Mouse (Mus musculus) kidney, postnatal 0 days (tissue): ENCODE data around the gene Hopx. TPM values are rescaled to one million over a fixed set of nuclear protein-coding genes. Genes with fewer than 3 reads are reported as not detected.

Source experiments
- ATAC-seq: fragments of 200-750 bp; cut with Nextera tagmentation; replicated peaks from 2 replicates; pipeline ENCODE4 v1.8.0; 2017; ENCODE audit warnings: low read depth, moderate number of reproducible peaks, moderate TSS enrichment, moderate library complexity; ENCODE audit not compliant: low FRiP score
- DNase-seq: peaks from one replicate; pipeline ENCODE4 v3.0.0-alpha.2; 2016; ENCODE audit warnings: low spot score
- H3K27ac ChIP-seq: fragments of 300-500 bp; sonication (generic); 2 replicates; pipeline ENCODE4 v1.5.1; 2014; ENCODE audit warnings: mild to moderate bottlenecking
- H3K27me3 ChIP-seq: fragments of 300-500 bp; sonication (generic); 2 replicates; pipeline ENCODE4 v1.6.1; 2014; ENCODE audit warnings: low read length, mixed read lengths; ENCODE audit not compliant: insufficient read depth
- H3K36me3 ChIP-seq: fragments of 300-500 bp; sonication (generic); 2 replicates; pipeline ENCODE4 v1.6.1; 2014; ENCODE audit warnings: low read length, mixed read lengths; ENCODE audit not compliant: insufficient read depth
- H3K4me1 ChIP-seq: fragments of 300-500 bp; sonication (generic); replicated peaks from 2 replicates; pipeline ENCODE4 v1.6.1; 2014; ENCODE audit warnings: antibody characterized with exemption, low read length, mixed read lengths; ENCODE audit not compliant: insufficient read depth
- H3K4me2 ChIP-seq: fragments of 300-500 bp; sonication (generic); 2 replicates; pipeline ENCODE4 v1.6.1; 2014; ENCODE audit warnings: mild to moderate bottlenecking, low read length, moderate library complexity, mixed read lengths
- H3K4me3 ChIP-seq: fragments of 300-500 bp; sonication (generic); replicated peaks from 2 replicates; pipeline ENCODE4 v1.5.1; 2014; ENCODE audit warnings: low read depth, low read length
- H3K9ac ChIP-seq: fragments of 300-500 bp; sonication (generic); 2 replicates; pipeline ENCODE4 v1.6.1; 2014; ENCODE audit warnings: low read depth, low read length
- H3K9me3 ChIP-seq: fragments of 300-500 bp; sonication (generic); replicated peaks from 2 replicates; pipeline ENCODE4 v1.6.1; 2016; ENCODE audit warnings: low read length, inconsistent platforms, mixed read lengths
- CTCF ChIP-seq: IDR thresholded peaks from 2 replicates; pipeline ENCODE4 v1.5.1; 2016; ENCODE audit warnings: antibody characterized with exemption, low read depth, mild to moderate bottlenecking, moderate library complexity
- WGBS: fragments of 180-500 bp; shearing (Covaris S2); extraction: QIAGEN DNeasy Blood & Tissue Kit; methylation state at CpG from one replicate; pipeline ENCODE4 v1.1.7; 2014; 5-methylcytosine and 5-hydroxymethylcytosine counted together
- polyA plus RNA-seq: library from polyadenylated mRNA; unstranded; fragments of >200 nt; fragmentation: Nextera tagmentation; extraction: Ambion mirVana; gene quantifications from 2 replicates; pipeline ENCODE4 v1.2.1, GENCODE M21; 2015

Hopx gene
- polyA plus RNA-seq, 1 experiment from 2014 or later = 3.9 TPM

- peak; percentile 71 for DNase-seq
- Histone ChIP-seq H3K9ac (no peak overlapping the region), H3K4me3 (no peak overlapping the region), H3K36me3 (no peaks in the 10 kb centered on the region), H3K27ac (peak overlapping the region; percentile 19), H3K4me1 (0 out of 2 replicates have a peak, but pooled peaks cover 16% of the 10 kb centered on the region), H3K4me2 (no peak overlapping the region), H3K9me3 (no peaks in the 10 kb centered on the region), H3K27me3 (no peaks in the 10 kb centered on the region)
- 14% methylated on average over 20 of the region's 20 CpGs for WGBS
- TF ChIP-seq CTCF = no peak
- peak; percentile 44; the same call in 1 of the 2 replicates for ATAC-seq
These were observed 7.6 kb upstream of the Hopx start for GRCm38 (mm10) chr5:77122254-77123192.

GRCm38 (mm10) chr5:77120701-77121100, 5.8 kb upstream of the Hopx start:
- Histone ChIP-seq H3K9me3 (no peaks in the 10 kb centered on the region), H3K27me3 (no peaks in the 10 kb centered on the region), H3K27ac (no peak overlapping the region), H3K9ac (no peak overlapping the region), H3K4me3 (no peak overlapping the region), H3K4me1 (0 out of 2 replicates have a peak, but pooled peaks cover 16% of the 10 kb centered on the region), H3K4me2 (no peak overlapping the region), H3K36me3 (no peaks in the 10 kb centered on the region)
- no peak for DNase-seq
- 84% methylated on average over 7 of the region's 7 CpGs for WGBS
- no peak for TF ChIP-seq CTCF
- ATAC-seq = no peak

- TF ChIP-seq CTCF = no peak
These were observed 4.8 kb upstream of the Hopx start for GRCm38 (mm10) chr5:77119475-77120422.

GRCm38 (mm10) chr5:77115732-77116131, 811 bp upstream of the Hopx start:
- no peak for TF ChIP-seq CTCF
- no peaks in the 10 kb centered on the region for H3K9me3 ChIP-seq
- H3K4me3 ChIP-seq = no peak overlapping the region
- peaks cover 11% of the 10 kb centered on the region; the same call in 1 of the 2 replicates for H3K4me1 ChIP-seq
- DNase-seq (no peak), ATAC-seq (no peak)
- no peak overlapping the region for H3K4me2 ChIP-seq
- H3K27ac ChIP-seq = peak overlapping the region; percentile 50; the same call in 1 of the 2 replicates
- no peaks in the 10 kb centered on the region for H3K27me3 ChIP-seq
- 66% methylated on average over 9 of the region's 9 CpGs for WGBS
- H3K36me3 ChIP-seq = no peaks in the 10 kb centered on the region
- no peak overlapping the region for H3K9ac ChIP-seq

More at GRCm38 (mm10) chr5:77119475-77120422, 4.8 kb upstream of the Hopx start:
- H3K9ac ChIP-seq = no peak overlapping the region
- DNase-seq (no peak), ATAC-seq (no peak)
- no peak overlapping the region for H3K4me3 ChIP-seq
- no peak overlapping the region for H3K27ac ChIP-seq
- no peaks in the 10 kb centered on the region for H3K9me3 ChIP-seq
- 88% methylated on average over 19 of the region's 19 CpGs for WGBS
- H3K36me3 ChIP-seq = no peaks in the 10 kb centered on the region
- H3K4me1 ChIP-seq = peaks cover 25% of the 10 kb centered on the region; the same call in 1 of the 2 replicates
- H3K4me2 ChIP-seq = no peak overlapping the region
- no peaks in the 10 kb centered on the region for H3K27me3 ChIP-seq

GRCm38 (mm10) chr5:77113773-77114172, 1.1 kb downstream of the Hopx start:
- H3K4me2 ChIP-seq = no peak overlapping the region
- H3K4me3 ChIP-seq = no peak overlapping the region
- no peaks in the 10 kb centered on the region for H3K27me3 ChIP-seq
- H3K27ac ChIP-seq = no peak overlapping the region
- ATAC-seq (no peak), DNase-seq (no peak)
- no peak overlapping the region for H3K9ac ChIP-seq
- H3K9me3 ChIP-seq = no peaks in the 10 kb centered on the region
- 90% methylated on average over 3 of the region's 3 CpGs for WGBS
- TF ChIP-seq CTCF = no peak
- peaks cover 11% of the 10 kb centered on the region; the same call in 1 of the 2 replicates for H3K4me1 ChIP-seq
- H3K36me3 ChIP-seq = no peaks in the 10 kb centered on the region

GRCm38 (mm10) chr5:77112066-77112465, 2.9 kb downstream of the Hopx start:
- no peak overlapping the region for H3K9ac ChIP-seq
- no peaks in the 10 kb centered on the region for H3K36me3 ChIP-seq
- ATAC-seq (no peak), DNase-seq (no peak)
- H3K4me3 ChIP-seq = no peak overlapping the region
- 41% methylated on average over 2 of the region's 2 CpGs for WGBS
- no peak overlapping the region for H3K4me2 ChIP-seq
- H3K9me3 ChIP-seq = no peaks in the 10 kb centered on the region
- TF ChIP-seq CTCF = no peak
- H3K4me1 ChIP-seq = peaks cover 11% of the 10 kb centered on the region; the same call in 1 of the 2 replicates
- H3K27ac ChIP-seq = no peak overlapping the region
- no peaks in the 10 kb centered on the region for H3K27me3 ChIP-seq
